Mouse (Mus musculus) thymus, adult 2 months (tissue): ENCODE measurements at regions not wholly inside any gene's neighbourhood (a gene's known extent, or its start where the extent isn't known, plus 50 kb on each side); places are given as distances from the start of the nearest gene placed in this dataset.

Experiments
- CTCF ChIP-seq: fragments of 200-500 bp; IDR thresholded peaks from 2 replicates; pipeline ENCODE4 v1.5.1; 2012; ENCODE audit warnings: mild to moderate bottlenecking, control low read depth, low read length, moderate library complexity, borderline replicate concordance; ENCODE audit not compliant: control insufficient read depth, poor library complexity, insufficient read depth; ENCODE audit errors: extremely low read depth
- POLR2A ChIP-seq: fragments of 200-500 bp; IDR thresholded peaks from 2 replicates; pipeline ENCODE4 v1.6.1; 2012; ENCODE audit warnings: mild to moderate bottlenecking, low read length, control low read depth, moderate library complexity; ENCODE audit not compliant: control insufficient read depth, poor library complexity, insufficient read depth; ENCODE audit errors: extremely low read depth

GRCm38 (mm10) chr16:76643801-76644200 lies 270.2 kb upstream of the Nrip1 start:
- TF ChIP-seq CTCF = no peak
- no peak for TF ChIP-seq POLR2A
